Mouse (Mus musculus) urinary bladder, postnatal 14 days (tissue): Measurements from ENCODE around the gene Olfr30.
"Not testable (repeated sequence)": the region's sequence is repeated elsewhere in the genome, so short reads cannot be mapped to it uniquely, and the experiment has no call there.

ENCODE experiments used
- DNase-seq: peaks from one replicate; pipeline ENCODE4 v3.0.0; 2021; ENCODE audit warnings: low spot score

The Olfr30 gene

GRCm38 (mm10) chr11:58462170-58462569 is at the start of gene Olfr30:
Gene Olfr30, minus strand, starts transcription at chr11:58462270.
- DNase-seq: no peak

DNA sequence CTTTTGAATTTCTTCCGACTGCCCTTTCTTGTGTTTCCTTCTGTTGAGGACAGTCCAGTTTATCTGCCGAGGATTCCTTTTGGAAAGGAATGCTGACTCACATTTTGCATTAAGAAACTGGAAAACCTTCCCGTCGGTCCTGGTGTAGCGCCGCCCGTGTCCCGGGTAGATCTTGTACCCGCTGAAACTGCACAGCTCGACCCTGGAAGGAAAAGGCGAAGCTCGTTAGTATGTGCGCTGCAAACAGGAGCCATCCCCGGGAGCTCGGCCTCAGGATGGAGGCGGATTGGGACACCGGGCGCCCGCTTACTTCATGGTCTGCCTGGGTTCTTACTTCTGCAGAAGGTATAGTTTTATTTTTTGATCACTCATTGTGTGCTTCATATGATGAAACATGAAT is 47.0 kb upstream of the Olfr30 start:
- DNase-seq: not testable (repeated sequence)

GRCm38 (mm10) chr11:58502472-58502871 is 40.4 kb upstream of the Olfr30 start, which contains the start of gene Olfr331:
Gene Olfr331, minus strand, starts transcription at chr11:58502572.
- not testable (repeated sequence) for DNase-seq

DNA sequence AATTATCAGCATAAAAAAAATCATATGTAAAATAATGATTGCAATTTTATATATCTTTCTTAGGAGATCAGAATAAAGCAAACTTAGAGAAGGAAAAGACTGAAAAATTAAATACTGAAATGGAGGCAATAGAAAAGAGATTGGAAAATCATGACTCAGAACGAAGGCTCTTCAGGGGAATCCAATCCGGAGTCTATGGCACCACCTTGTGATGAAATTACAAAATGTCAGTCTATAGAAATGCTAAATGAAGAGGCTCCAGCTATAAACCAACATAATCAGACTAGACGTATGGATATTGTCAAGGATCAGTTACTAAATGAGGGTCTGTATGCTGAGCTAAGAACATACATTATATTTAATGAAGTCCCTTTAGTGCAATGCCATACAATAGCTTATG is 37.2 kb upstream of the Olfr30 start:
- DNase-seq: no peak

- DNase-seq: no peak
Observed at GRCm38 (mm10) chr11:58498761-58499160, 36.7 kb upstream of the Olfr30 start.

DNA sequence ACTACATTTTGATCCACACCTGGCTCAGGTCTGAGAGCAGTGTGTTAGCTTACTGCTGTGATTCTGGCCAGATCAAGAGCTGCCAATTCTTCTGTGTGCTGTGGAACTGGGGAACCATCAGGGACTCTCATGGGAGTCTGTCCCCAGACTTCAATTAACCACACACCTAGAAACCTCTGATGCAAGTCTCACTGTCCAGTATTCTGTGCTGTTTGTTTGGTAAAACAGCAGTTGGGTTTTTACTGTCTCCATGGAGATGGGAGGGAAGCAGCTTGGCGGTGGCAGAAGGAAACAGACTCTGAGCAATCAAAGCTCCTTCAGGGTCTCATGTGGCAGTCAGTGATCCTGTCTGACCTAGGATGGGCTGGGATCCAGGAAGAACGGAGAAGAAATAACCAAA is 30.4 kb upstream of the Olfr30 start, which contains the start of gene Olfr332:
Olfr332 (minus strand) TSS at position 101 of the 400 bp plus-strand sequence.
- no peak for DNase-seq

GRCm38 (mm10) chr11:58453592-58453991 is 8.5 kb downstream of the Olfr30 start:
- no peak for DNase-seq

- no peak for DNase-seq
Observed at GRCm38 (mm10) chr11:58452759-58453158, 9.3 kb downstream of the Olfr30 start, which contains the start of gene Lypd9. Gene Lypd9, minus strand, starts transcription at chr11:58452923.

DNA sequence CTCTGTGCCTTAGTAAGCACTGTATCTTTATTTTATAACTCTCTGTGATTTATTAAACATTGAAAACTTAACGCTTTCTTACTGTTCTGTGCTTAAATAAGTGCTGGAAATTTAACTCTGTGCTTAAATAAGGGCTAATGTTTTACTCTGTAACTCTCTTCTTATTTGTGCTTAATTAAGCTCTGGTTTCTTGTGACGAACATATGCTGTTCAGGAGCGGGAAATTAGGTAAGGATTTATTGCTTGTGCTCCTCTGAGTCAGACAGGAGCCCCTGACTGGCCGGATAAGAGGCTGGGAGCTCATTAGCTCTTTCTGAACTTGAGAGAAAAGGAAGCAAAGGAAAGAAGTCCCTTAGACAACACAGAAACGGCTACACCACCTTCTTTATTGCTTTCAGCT is 24.2 kb downstream of the Olfr30 start:
- DNase-seq: no peak

DNA sequence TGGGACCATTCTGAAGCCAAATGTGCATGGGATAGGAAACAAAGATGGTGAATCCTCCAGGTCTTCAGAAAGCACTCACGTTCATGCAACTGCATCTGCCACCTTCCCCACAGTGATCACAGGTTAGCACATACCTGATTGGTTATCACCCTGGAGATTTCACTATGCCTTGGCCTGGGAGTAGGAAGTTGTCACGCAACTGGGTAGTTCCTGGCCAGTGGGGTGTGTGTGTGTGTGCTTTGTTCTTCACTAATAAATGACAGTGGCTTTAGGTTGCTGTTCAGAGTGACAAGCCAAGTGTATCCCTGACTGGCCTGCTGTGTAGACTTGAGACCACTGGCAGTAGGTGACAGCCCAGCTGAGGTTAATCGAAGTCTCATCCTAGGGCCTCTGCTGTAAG is 29.8 kb downstream of the Olfr30 start, which contains the start of gene Gm12253:
Gm12253 (plus strand) TSS at position 301 of the 400 bp plus-strand sequence.
- no peak for DNase-seq

- no peak for DNase-seq
Observed at GRCm38 (mm10) chr11:58420815-58421214, 41.3 kb downstream of the Olfr30 start, which contains the start of gene 1810065E05Rik. Gene 1810065E05Rik, plus strand, starts transcription at chr11:58421111.

DNA sequence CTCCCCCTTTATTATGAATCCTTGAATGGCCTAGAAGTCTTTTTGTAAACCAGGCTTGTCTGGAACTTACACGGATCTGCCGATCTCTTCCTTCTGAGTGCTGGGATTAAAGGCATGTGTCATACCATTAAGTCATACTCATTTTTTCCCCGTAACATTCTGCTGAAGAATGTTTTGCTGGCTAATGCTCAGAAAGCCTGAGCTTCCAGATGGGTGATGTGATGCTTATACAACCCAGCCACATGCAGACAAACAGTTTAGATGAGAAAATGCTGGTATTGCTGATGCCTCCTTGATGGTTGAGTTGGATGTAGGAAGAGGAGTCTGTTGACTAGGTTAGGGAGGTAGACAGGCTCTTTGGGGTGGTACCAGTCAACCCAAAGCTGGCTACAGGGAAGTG is 43.7 kb downstream of the Olfr30 start:
- no peak for DNase-seq

GRCm38 (mm10) chr11:58408066-58408465 is 54.0 kb downstream of the Olfr30 start:
- no peak for DNase-seq
